Mouse (Mus musculus): ENCODE data around the gene Aqp9.

DNA sequence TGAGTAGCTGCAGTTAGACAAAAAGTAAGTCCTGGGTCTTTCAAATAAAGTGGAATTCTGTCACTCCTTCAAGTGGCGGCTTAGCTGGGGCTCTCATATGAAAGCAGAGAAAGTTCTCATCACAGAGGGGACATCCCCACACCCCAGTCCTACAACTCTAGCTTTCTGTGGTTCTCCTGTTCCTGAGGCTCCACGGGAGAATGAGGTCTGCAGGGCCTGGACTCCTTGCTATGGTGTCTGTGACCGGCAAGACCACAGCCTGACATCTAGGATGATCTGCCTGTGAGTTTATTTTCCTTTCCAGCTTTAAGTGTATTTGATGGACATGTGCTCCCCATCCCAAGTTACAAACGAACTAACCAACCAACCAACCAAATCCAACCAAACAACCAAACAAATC is 105.5 kb downstream of the Aqp9 start:
- TF ChIP-seq CTCF (IDR thresholded peaks at IDR 0.05; ENCODE audit: borderline replicate concordance, extremely low read depth, insufficient read depth, insufficient read length): no peak
- TF ChIP-seq POLR2A (IDR thresholded peaks at IDR 0.05; ENCODE audit: borderline replicate concordance, extremely low read depth, insufficient read depth, insufficient read length, poor library complexity, severe bottlenecking): no peak

Measured in brain, embryonic 14.5 days (tissue).